Mouse (Mus musculus): ENCODE results near the gene Supt20. TPM values are rescaled to one million over a fixed set of nuclear protein-coding genes. Genes with fewer than 3 reads are reported as not detected.
"Not testable (repeated sequence)": the region's sequence is repeated elsewhere in the genome, so short reads cannot be mapped to it uniquely, and the experiment has no call there.

Gene Supt20
- polyA plus RNA-seq, 1 experiment from 2014 or later = 76.3 TPM

GRCm38 (mm10) chr3:54669559-54669958, 23.0 kb upstream of the Supt20 start:
- Histone ChIP-seq H3K9ac (no peak overlapping the region), H3K27me3 (replicated peaks) (no peaks in the 10 kb centered on the region), H3K9me3 (replicated peaks) (no peaks in the 10 kb centered on the region), H3K36me3 (no peaks in the 10 kb centered on the region), H3K4me1 (replicated peaks) (no peaks in the 10 kb centered on the region), H3K4me3 (no peak overlapping the region), H3K27ac (ENCODE audit: poor library complexity, severe bottlenecking) (no peak overlapping the region), H3K4me2 (no peak overlapping the region)
- 72% methylated on average over 6 of the region's 6 CpGs for WGBS
- ATAC-seq (ENCODE audit: insufficient number of reproducible peaks, low FRiP score) = no peak

DNA sequence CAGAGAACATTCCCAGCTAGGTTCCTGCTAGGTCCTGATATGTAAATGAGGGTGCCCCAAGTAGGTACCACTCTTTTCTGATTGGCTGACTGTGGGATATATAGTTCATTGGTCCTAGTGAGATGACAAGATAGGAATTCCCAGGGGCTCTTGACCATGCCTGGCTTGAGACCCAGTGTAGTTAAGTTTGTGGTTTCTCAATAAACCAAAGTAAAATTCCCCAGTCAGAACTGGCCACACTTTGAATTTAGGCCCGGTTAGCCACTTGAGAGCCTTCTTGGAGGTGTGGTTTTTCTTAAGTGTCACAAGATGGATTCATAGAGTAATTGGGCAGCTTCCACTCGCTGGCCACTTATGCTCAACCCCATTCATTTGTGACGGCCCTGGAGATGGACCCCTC, 20.5 kb upstream of the Supt20 start:
- WGBS = 73% methylated on average over 3 of the region's 3 CpGs
- H3K36me3 ChIP-seq = no peaks in the 10 kb centered on the region

GRCm38 (mm10) chr3:54672557-54673529, 19.8 kb upstream of the Supt20 start:
- WGBS = 69% methylated on average over 13 of the region's 13 CpGs
- Histone ChIP-seq H3K4me2 (no peak overlapping the region), H3K9me3 (replicated peaks) (no peaks in the 10 kb centered on the region), H3K27ac (ENCODE audit: poor library complexity, severe bottlenecking) (no peak overlapping the region), H3K4me3 (no peak overlapping the region), H3K36me3 (no peaks in the 10 kb centered on the region), H3K9ac (no peak overlapping the region), H3K4me1 (replicated peaks) (no peaks in the 10 kb centered on the region), H3K27me3 (replicated peaks) (no peaks in the 10 kb centered on the region)
- ATAC-seq (ENCODE audit: insufficient number of reproducible peaks, low FRiP score) = no peak

More for the DNA sequence above, 20.5 kb upstream of the Supt20 start:
- Histone ChIP-seq H3K9ac (no peak overlapping the region), H3K4me1 (replicated peaks) (no peaks in the 10 kb centered on the region), H3K27ac (ENCODE audit: poor library complexity, severe bottlenecking) (no peak overlapping the region), H3K27me3 (replicated peaks) (no peaks in the 10 kb centered on the region), H3K4me3 (no peak overlapping the region), H3K4me2 (no peak overlapping the region), H3K9me3 (replicated peaks) (no peaks in the 10 kb centered on the region)
- ATAC-seq (ENCODE audit: insufficient number of reproducible peaks, low FRiP score) = no peak

- no peak for ATAC-seq (ENCODE audit: insufficient number of reproducible peaks, low FRiP score)
- 70% methylated on average over 2 of the region's 2 CpGs for WGBS
- no peak overlapping the region for H3K27ac ChIP-seq (ENCODE audit: poor library complexity, severe bottlenecking)
- no peaks in the 10 kb centered on the region for H3K27me3 ChIP-seq (replicated peaks)
- no peak overlapping the region for H3K9ac ChIP-seq
- peaks cover 1% of the 10 kb centered on the region; the same call in 1 of the 2 replicates for H3K4me1 ChIP-seq (replicated peaks)
- H3K36me3 ChIP-seq = no peaks in the 10 kb centered on the region
- H3K4me2 ChIP-seq = no peak overlapping the region
- H3K9me3 ChIP-seq (replicated peaks) = no peaks in the 10 kb centered on the region
- H3K4me3 ChIP-seq = no peak overlapping the region
These were observed 15.8 kb upstream of the Supt20 start for GRCm38 (mm10) chr3:54676818-54677217.

- Histone ChIP-seq H3K9ac (no peak overlapping the region), H3K4me3 (no peak overlapping the region), H3K9me3 (replicated peaks) (no peaks in the 10 kb centered on the region), H3K27me3 (replicated peaks) (no peaks in the 10 kb centered on the region), H3K4me2 (no peak overlapping the region), H3K27ac (ENCODE audit: poor library complexity, severe bottlenecking) (no peak overlapping the region), H3K36me3 (no peaks in the 10 kb centered on the region), H3K4me1 (replicated peaks) (peaks cover 2% of the 10 kb centered on the region; the same call in 1 of the 2 replicates)
- ATAC-seq (ENCODE audit: insufficient number of reproducible peaks, low FRiP score) = no peak
- WGBS = 61% methylated on average over 6 of the region's 6 CpGs
These were observed 11.1 kb upstream of the Supt20 start for GRCm38 (mm10) chr3:54681310-54682204.

- ATAC-seq (ENCODE audit: insufficient number of reproducible peaks, low FRiP score) = no peak
- Histone ChIP-seq H3K36me3 (no peaks in the 10 kb centered on the region), H3K9me3 (replicated peaks) (no peaks in the 10 kb centered on the region), H3K4me3 (no peak overlapping the region), H3K9ac (no peak overlapping the region), H3K27ac (ENCODE audit: poor library complexity, severe bottlenecking) (no peak overlapping the region), H3K27me3 (replicated peaks) (no peaks in the 10 kb centered on the region), H3K4me1 (replicated peaks) (0 out of 2 replicates have a peak, but pooled peaks cover 2% of the 10 kb centered on the region), H3K4me2 (no peak overlapping the region)
- WGBS = 91% methylated on average over 3 of the region's 3 CpGs
These were observed 7.4 kb upstream of the Supt20 start for GRCm38 (mm10) chr3:54685202-54685601.

- Histone ChIP-seq H3K4me3 (no peak overlapping the region), H3K27me3 (replicated peaks) (no peaks in the 10 kb centered on the region), H3K4me2 (no peak overlapping the region), H3K27ac (ENCODE audit: poor library complexity, severe bottlenecking) (no peak overlapping the region), H3K9me3 (replicated peaks) (no peaks in the 10 kb centered on the region), H3K4me1 (replicated peaks) (no peaks in the 10 kb centered on the region), H3K36me3 (no peaks in the 10 kb centered on the region), H3K9ac (no peak overlapping the region)
- no peak for ATAC-seq (ENCODE audit: insufficient number of reproducible peaks, low FRiP score)
- WGBS = 72% methylated on average over 2 of the region's 2 CpGs
These were observed 5.4 kb upstream of the Supt20 start for GRCm38 (mm10) chr3:54687245-54687644.

DNA sequence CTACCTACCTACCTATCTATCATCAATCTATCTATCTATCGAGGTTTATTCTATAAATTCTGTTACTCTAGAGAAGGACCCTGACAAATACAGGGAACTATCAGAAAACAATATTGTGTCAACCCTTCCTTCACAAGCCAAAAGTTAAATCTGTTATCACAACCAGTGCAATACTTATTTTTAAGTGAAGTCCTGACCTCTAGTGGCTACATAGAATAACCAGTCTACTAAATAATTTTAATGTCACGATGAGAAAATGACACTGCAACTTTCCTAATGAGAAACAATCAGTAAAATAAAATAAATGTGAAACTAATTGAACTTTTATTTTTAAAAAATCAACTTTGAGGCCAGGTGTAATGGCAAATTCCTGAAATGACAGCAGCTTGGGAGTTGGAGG, 3.5 kb upstream of the Supt20 start:
- no peak for ATAC-seq (ENCODE audit: insufficient number of reproducible peaks, low FRiP score)
- Histone ChIP-seq H3K4me1 (replicated peaks) (no peaks in the 10 kb centered on the region), H3K27me3 (replicated peaks) (no peaks in the 10 kb centered on the region), H3K27ac (ENCODE audit: poor library complexity, severe bottlenecking) (no peak overlapping the region), H3K9ac (no peak overlapping the region), H3K36me3 (no peaks in the 10 kb centered on the region), H3K4me2 (no peak overlapping the region), H3K9me3 (replicated peaks) (no peaks in the 10 kb centered on the region), H3K4me3 (no peak overlapping the region)
- WGBS = 39% methylated on average over 2 of the region's 2 CpGs

GRCm38 (mm10) chr3:54693056-54693415, 429 bp downstream of the Supt20 start:
- Histone ChIP-seq H3K4me2 (peak overlapping the region; percentile 61), H3K9me3 (replicated peaks) (no peaks in the 10 kb centered on the region), H3K27ac (ENCODE audit: poor library complexity, severe bottlenecking) (peak overlapping the region; percentile 87), H3K9ac (peak overlapping the region; percentile 79), H3K36me3 (peaks cover 28% of the 10 kb centered on the region), H3K4me1 (replicated peaks) (0 out of 2 replicates have a peak, but pooled peaks cover 3% of the 10 kb centered on the region), H3K4me3 (peak overlapping the region; percentile 77), H3K27me3 (replicated peaks) (no peaks in the 10 kb centered on the region)
- ATAC-seq (ENCODE audit: insufficient number of reproducible peaks, low FRiP score) = no peak
- WGBS = 0% methylated on average over 8 of the region's 8 CpGs

GRCm38 (mm10) chr3:54699759-54700301, 7.2 kb downstream of the Supt20 start:
- H3K9ac ChIP-seq = no peak overlapping the region
- peaks cover 69% of the 10 kb centered on the region for H3K36me3 ChIP-seq
- no peak overlapping the region for H3K27ac ChIP-seq (ENCODE audit: poor library complexity, severe bottlenecking)
- no peaks in the 10 kb centered on the region for H3K27me3 ChIP-seq (replicated peaks)
- peak; percentile 48; the same call in 1 of the 2 replicates for ATAC-seq (ENCODE audit: insufficient number of reproducible peaks, low FRiP score)
- WGBS = 42% methylated on average over 5 of the region's 5 CpGs
- no peak overlapping the region for H3K4me2 ChIP-seq
- H3K4me3 ChIP-seq = no peak overlapping the region
- H3K9me3 ChIP-seq (replicated peaks) = no peaks in the 10 kb centered on the region
- H3K4me1 ChIP-seq (replicated peaks) = no peaks in the 10 kb centered on the region

- not testable (repeated sequence) for ATAC-seq (ENCODE audit: insufficient number of reproducible peaks, low FRiP score); H3K9me3 ChIP-seq (replicated peaks); H3K9ac ChIP-seq; H3K4me2 ChIP-seq; H3K27me3 ChIP-seq (replicated peaks); H3K4me3 ChIP-seq; H3K27ac ChIP-seq (ENCODE audit: poor library complexity, severe bottlenecking); H3K4me1 ChIP-seq (replicated peaks)
- WGBS = 96% methylated on average over 8 of the region's 8 CpGs
- H3K36me3 ChIP-seq = peaks cover 71% of the 10 kb centered on the region
These were observed 11.5 kb downstream of the Supt20 start for GRCm38 (mm10) chr3:54704106-54704505.
